Mouse (Mus musculus): ENCODE results near the gene Prss35. TPM values are rescaled to one million over a fixed set of nuclear protein-coding genes. Genes with fewer than 3 reads are reported as not detected.
A peak's percentile ranks its signal among the peaks of the same experiment; 100 is the strongest.

The Prss35 gene
- polyA plus RNA-seq, 1 experiment from 2014 or later, result 11.7 TPM

DNA sequence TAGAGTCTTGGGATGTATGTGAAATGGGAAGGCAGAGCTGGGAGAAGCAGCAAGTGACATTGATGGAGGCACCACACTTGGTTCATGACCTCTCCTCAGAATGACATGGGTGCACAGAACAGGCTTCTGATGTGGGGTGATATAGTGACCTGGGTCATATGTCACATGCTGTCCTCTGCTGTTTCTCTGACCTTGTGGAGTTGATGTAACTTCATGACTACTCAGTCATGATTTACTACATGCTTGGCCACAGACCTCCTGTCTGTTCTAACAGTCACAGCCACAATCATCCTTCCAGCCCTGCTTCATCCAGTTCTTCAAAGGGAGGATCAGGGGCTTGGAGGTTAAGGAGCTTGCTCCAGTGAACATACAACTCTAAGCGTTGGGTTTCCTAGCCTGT lies 5.4 kb upstream of the Prss35 start:
- Histone ChIP-seq H3K9ac (no peak overlapping the region), H3K27me3 (no peaks in the 10 kb centered on the region), H3K4me1 (replicated peaks) (peaks cover 3% of the 10 kb centered on the region), H3K4me3 (no peak overlapping the region), H3K4me2 (no peak overlapping the region), H3K27ac (replicated peaks) (no peak overlapping the region), H3K9me3 (no peaks in the 10 kb centered on the region), H3K36me3 (no peaks in the 10 kb centered on the region)
- 91% methylated on average over 1 of the region's 1 CpGs for WGBS
- ATAC-seq (ENCODE audit: low read depth), result no peak

DNA sequence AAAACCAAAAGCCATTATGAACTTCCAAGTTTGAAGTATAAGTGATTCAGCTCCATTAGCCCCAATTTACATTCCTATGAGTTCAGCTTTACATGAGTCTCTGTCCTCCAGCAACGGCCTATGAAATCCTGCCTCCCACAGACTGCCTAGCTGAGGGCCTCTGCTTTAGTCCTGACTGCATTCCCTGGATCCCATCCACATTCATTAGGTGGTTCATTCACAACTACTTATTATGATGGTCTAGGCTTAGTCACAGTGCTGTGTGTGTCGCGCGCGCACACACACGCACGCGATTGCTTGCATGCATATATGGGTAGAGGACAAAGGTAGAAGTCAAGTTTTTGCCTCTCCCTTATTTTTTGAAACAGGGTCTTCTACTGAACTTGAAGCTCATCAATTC lies 4.6 kb upstream of the Prss35 start:
- Histone ChIP-seq H3K4me1 (replicated peaks) (peaks cover 10% of the 10 kb centered on the region), H3K9me3 (no peaks in the 10 kb centered on the region), H3K36me3 (no peaks in the 10 kb centered on the region), H3K9ac (no peak overlapping the region), H3K27me3 (no peaks in the 10 kb centered on the region), H3K27ac (replicated peaks) (no peak overlapping the region), H3K4me3 (no peak overlapping the region), H3K4me2 (no peak overlapping the region)
- WGBS, result 96% methylated on average over 8 of the region's 8 CpGs
- no peak for ATAC-seq (ENCODE audit: low read depth)

DNA sequence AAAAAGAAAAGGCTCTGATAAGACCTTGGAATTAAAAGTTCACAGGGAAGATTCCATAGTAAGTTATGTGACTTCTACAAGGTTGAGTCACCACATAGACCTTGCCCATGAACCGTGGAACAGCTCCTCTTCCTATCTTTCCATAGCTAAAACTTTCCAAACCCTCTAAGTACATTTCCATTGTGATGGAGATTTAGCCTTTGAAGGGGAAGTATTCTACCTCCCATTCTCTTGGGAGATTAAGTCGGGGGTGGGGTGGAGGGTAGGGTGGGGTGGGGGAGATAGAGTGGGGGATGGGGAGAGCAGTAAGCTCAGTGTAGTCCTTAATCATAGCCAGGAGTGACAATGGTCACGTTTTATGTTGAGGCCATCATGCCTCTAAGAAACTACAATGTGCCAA lies 3.5 kb upstream of the Prss35 start:
- WGBS, result 31% methylated on average over 3 of the region's 3 CpGs
- Histone ChIP-seq H3K4me1 (replicated peaks) (peaks cover 12% of the 10 kb centered on the region), H3K4me2 (no peak overlapping the region), H3K27me3 (no peaks in the 10 kb centered on the region), H3K27ac (replicated peaks) (no peak overlapping the region), H3K9me3 (no peaks in the 10 kb centered on the region), H3K4me3 (no peak overlapping the region), H3K36me3 (no peaks in the 10 kb centered on the region), H3K9ac (no peak overlapping the region)
- no peak for ATAC-seq (ENCODE audit: low read depth)

DNA sequence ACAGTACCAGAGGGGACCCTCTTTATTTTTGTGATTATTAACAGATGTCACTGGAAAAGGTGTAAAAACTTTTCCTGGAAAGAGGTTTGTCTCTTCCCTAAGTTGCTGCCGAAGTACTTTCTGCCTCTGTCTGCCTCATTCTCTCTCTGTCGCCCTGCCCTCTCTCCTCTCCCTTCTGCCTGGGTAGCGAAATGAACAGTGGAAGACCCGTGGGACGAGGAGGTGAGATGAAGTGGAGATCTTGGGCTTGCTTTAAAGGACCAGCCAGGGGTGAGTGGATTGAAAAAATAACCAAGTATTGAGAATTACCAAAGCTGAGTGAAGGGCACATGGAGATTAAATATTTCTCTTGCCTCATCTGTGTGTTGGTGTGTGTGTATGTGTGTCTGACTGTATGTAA lies 592 bp downstream of the Prss35 start:
- H3K27ac ChIP-seq (replicated peaks), result no peak overlapping the region

DNA sequence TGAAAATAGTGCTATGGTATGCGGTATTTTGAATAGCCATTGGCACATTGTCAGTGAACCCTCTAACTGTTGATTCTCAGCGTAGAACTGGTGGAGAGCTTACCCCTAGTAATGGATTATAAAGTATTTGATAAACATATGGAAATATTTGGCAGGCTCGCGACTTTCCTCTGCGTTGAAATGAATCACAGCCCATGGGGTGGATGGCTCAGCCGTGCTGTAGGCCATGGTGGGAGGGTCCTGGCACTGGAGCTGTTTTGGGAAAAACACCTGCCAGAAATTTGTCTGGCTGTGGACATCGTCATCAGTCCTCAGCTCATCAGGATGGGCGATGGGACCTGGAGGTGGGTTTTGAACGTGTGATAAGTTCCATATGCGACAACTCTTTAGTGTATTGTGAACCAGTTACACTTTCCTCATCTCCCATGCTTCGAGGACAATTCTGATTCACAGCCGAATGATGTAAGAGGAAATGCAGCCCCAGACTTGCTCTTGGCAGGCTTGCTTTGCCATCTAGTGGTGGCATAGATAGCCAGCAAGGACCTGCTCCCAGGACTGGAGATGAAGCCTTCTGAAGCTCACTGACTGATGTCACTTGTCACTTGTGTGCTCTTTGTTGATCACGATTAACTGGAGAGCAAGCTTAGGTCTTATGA lies 2.6 kb downstream of the Prss35 start:
- Histone ChIP-seq H3K9ac (no peak overlapping the region), H3K27ac (replicated peaks) (no peak overlapping the region), H3K27me3 (no peaks in the 10 kb centered on the region; the same call in 1 of the 2 replicates), H3K9me3 (no peaks in the 10 kb centered on the region), H3K36me3 (no peaks in the 10 kb centered on the region), H3K4me1 (replicated peaks) (peaks cover 12% of the 10 kb centered on the region), H3K4me2 (peak overlapping the region; percentile 13; the same call in 1 of the 2 replicates), H3K4me3 (no peak overlapping the region)
- peak; percentile 69 for ATAC-seq (ENCODE audit: low read depth)
- WGBS, result 40% methylated on average over 13 of the region's 13 CpGs

More for the DNA sequence above, 592 bp downstream of the Prss35 start:
- Histone ChIP-seq H3K9me3 (no peaks in the 10 kb centered on the region), H3K27me3 (no peaks in the 10 kb centered on the region; the same call in 1 of the 2 replicates), H3K4me3 (peak overlapping the region; percentile 36), H3K4me2 (peak overlapping the region; percentile 66), H3K9ac (0 out of 2 replicates have a peak overlapping the region, but pooled peaks have one; percentile 61), H3K4me1 (replicated peaks) (peaks cover 12% of the 10 kb centered on the region), H3K36me3 (no peaks in the 10 kb centered on the region)
- 39% methylated on average over 5 of the region's 5 CpGs for WGBS
- ATAC-seq (ENCODE audit: low read depth), result no peak

DNA sequence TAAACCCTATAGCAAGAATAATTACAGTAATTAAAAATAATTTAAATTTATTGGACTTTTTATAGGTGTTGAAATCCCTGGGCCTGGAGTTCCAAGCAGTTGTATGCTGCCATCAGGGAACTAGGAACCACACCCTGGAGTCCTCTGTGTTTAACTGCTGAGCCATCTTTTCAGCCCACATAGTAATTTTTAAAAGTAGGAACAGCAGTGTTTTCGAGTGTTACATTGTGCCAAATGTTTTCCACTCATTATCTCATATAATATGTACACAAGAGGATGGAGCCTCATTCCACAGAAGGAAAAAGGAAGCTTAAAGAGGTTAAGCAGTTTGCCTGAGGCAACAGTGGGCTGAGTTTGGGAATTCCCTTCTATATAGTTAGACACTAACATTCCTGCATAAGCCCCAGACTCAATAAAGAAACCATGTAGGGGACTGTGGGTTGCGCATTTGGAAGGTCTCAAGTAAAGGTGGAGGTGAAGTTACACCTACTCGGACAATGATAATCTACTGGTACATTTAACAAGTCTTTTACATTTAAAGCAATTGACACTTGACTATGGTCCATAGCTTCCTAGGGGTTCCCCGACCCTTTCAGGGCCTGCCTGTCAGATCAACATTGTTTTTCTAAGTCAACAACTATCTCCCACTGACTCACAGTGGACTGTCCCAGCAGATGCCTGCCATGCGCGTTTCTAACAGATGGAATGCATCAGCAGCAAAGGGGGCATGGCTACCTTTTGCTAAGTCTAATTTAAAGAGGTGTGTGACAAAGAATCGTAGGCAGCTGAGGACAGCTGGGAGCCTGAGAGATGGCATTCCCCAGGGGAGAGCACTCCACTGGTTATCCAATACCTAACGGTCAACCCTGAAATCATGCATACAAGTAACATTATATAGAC lies 19.3 kb downstream of the Prss35 start:
- Histone ChIP-seq H3K9me3 (no peaks in the 10 kb centered on the region), H3K4me1 (replicated peaks) (no peaks in the 10 kb centered on the region), H3K9ac (no peak overlapping the region), H3K36me3 (peaks cover 8% of the 10 kb centered on the region), H3K27me3 (no peaks in the 10 kb centered on the region), H3K4me3 (no peak overlapping the region), H3K4me2 (no peak overlapping the region), H3K27ac (replicated peaks) (no peak overlapping the region)
- WGBS, result 66% methylated on average over 8 of the region's 8 CpGs
- no peak for ATAC-seq (ENCODE audit: low read depth)

DNA sequence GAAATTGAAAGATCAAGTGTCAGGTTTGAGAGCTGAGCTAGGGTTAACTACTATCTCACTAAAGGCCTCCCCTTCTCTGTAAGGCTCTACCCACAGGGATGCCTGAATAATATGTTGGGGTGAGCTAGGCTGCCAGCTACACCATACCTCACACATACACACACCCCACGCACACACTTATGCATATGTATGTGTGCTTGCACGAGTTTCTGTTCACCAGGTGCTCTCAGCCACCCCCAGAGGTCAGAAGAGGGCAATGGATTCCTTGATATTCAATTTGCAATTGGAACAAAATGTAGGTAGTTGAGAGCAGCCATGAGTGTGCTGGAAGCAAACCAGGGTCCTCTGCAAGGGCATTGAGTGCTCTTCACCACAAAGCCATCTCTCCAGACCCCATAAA lies 20.6 kb downstream of the Prss35 start:
- WGBS, result 52% methylated on average over 2 of the region's 2 CpGs
- no peak overlapping the region for H3K27ac ChIP-seq (replicated peaks)
- no peaks in the 10 kb centered on the region for H3K9me3 ChIP-seq
- ATAC-seq (ENCODE audit: low read depth), result no peak
- no peaks in the 10 kb centered on the region for H3K4me1 ChIP-seq (replicated peaks)
- no peak overlapping the region for H3K4me3 ChIP-seq
- no peak overlapping the region for H3K4me2 ChIP-seq
- H3K9ac ChIP-seq, result no peak overlapping the region
- H3K27me3 ChIP-seq, result no peaks in the 10 kb centered on the region
- peaks cover 15% of the 10 kb centered on the region for H3K36me3 ChIP-seq

DNA sequence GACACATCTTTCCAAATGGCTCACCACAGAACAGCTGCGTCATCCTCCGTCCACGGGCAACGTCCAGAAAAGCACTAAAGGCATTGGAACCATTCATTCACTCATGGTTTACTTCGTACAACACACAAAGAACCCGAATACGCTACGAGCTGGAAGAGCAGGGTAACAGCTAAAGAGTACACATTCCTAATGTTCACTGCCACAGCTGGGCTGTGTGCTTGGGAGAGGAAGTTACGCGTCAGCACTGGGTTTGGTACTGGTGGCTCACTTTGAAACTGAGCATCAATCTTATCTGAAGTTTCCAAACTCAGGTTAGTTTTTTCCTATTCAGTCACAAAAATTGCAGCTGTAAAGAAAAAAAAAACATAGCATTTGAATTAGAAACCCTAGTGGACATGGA lies 23.5 kb downstream of the Prss35 start:
- no peaks in the 10 kb centered on the region for H3K27me3 ChIP-seq
- H3K4me2 ChIP-seq, result no peak overlapping the region
- H3K9me3 ChIP-seq, result no peaks in the 10 kb centered on the region
- peaks cover 33% of the 10 kb centered on the region for H3K36me3 ChIP-seq
- H3K4me1 ChIP-seq (replicated peaks), result no peaks in the 10 kb centered on the region
- no peak overlapping the region for H3K9ac ChIP-seq
- H3K27ac ChIP-seq (replicated peaks), result no peak overlapping the region
- H3K4me3 ChIP-seq, result no peak overlapping the region
- 80% methylated on average over 10 of the region's 10 CpGs for WGBS
- ATAC-seq (ENCODE audit: low read depth), result no peak

DNA sequence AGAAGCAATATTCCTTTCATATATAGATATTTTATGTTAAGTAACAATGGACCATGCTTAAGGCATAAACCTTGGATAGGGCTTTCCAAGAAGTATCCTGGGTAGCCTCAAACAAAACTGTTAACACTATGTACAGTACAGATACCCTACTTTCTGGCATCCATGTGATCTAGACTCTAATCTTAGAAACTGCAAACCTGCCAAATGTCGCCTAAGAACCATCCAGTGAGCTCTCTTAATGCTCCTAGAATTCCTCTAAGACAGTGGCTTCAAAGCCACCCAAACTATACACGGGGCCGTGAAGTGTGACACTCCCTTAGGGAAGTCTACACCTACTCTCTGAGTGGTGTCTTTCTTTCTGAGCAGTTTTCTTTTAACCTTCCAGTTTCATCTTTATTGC lies 29.4 kb downstream of the Prss35 start:
- 83% methylated on average over 3 of the region's 3 CpGs for WGBS
- Histone ChIP-seq H3K4me1 (replicated peaks) (no peaks in the 10 kb centered on the region), H3K36me3 (peaks cover 66% of the 10 kb centered on the region), H3K4me2 (no peak overlapping the region), H3K9ac (no peak overlapping the region), H3K9me3 (no peaks in the 10 kb centered on the region), H3K4me3 (no peak overlapping the region), H3K27ac (replicated peaks) (no peak overlapping the region), H3K27me3 (no peaks in the 10 kb centered on the region)
- ATAC-seq (ENCODE audit: low read depth), result no peak

DNA sequence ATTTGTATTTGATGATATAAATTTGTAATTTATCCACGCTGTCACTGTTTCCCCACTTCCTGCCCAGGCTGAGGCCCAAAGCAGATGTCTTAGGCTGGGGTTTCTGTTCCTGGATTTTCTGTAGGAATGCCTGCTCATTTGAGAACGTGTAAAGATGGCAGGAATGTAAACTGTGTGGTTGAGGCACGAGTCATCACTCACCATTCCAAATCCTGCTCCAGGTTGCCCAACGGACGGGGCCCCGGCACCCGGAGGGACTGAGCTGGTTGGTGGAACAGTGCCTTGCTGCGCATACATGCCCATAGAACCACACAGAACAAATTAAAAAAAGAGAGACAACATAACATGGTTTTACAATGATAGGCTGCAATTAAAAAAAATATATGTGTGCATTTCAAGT lies 30.5 kb downstream of the Prss35 start:
- Histone ChIP-seq H3K9me3 (no peaks in the 10 kb centered on the region), H3K4me1 (replicated peaks) (no peaks in the 10 kb centered on the region), H3K9ac (no peak overlapping the region), H3K4me2 (no peak overlapping the region), H3K27ac (replicated peaks) (no peak overlapping the region), H3K4me3 (no peak overlapping the region), H3K36me3 (peaks cover 70% of the 10 kb centered on the region), H3K27me3 (no peaks in the 10 kb centered on the region)
- ATAC-seq (ENCODE audit: low read depth), result no peak
- 86% methylated on average over 8 of the region's 8 CpGs for WGBS

DNA sequence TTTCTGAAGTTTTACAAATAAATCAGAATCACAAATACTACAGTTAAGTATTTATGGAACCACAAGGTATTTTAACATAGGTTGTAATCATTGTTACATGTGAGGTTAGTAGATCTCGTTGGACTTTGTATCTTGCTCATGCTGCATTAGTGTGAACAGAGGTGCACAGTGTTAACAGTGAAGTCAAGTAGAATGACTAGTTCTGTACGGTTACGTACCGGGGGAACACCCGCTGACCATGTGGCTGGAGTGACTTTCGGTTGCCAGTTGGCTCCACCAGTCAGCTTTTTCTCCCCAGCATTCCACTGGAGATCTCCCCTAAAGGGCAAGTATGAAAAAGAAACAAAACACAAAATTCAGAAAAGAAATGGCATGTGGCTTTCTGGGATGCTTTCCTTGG lies 31.9 kb downstream of the Prss35 start:
- 95% methylated on average over 6 of the region's 6 CpGs for WGBS
- Histone ChIP-seq H3K9me3 (no peaks in the 10 kb centered on the region), H3K27me3 (no peaks in the 10 kb centered on the region), H3K9ac (no peak overlapping the region), H3K4me2 (no peak overlapping the region), H3K27ac (replicated peaks) (no peak overlapping the region), H3K4me3 (no peak overlapping the region), H3K4me1 (replicated peaks) (no peaks in the 10 kb centered on the region), H3K36me3 (peaks cover 76% of the 10 kb centered on the region)
- no peak for ATAC-seq (ENCODE audit: low read depth)

DNA sequence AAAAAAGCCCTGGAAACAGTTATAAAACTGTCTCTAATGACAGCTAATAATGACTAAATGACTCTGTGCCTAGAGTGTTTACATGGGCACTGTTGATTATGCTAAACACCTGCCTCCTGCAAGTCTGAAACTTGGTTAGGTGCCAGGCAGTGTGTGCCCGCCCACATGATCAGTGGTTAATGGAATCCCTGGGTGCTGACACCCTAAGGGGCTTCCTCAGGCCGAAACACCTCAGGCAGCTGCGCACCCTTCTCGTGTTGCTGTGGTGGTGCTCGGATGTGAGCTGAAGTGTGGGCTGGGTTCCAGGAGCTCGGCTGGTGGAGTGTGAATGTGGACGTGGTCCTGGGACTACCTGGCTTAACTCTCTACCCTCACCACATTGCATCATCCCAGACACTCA lies 33.9 kb downstream of the Prss35 start:
- H3K4me1 ChIP-seq (replicated peaks), result no peaks in the 10 kb centered on the region
- H3K9ac ChIP-seq, result no peak overlapping the region
- H3K36me3 ChIP-seq, result peaks cover 71% of the 10 kb centered on the region
- no peak overlapping the region for H3K27ac ChIP-seq (replicated peaks)
- no peaks in the 10 kb centered on the region for H3K9me3 ChIP-seq
- no peaks in the 10 kb centered on the region for H3K27me3 ChIP-seq
- peak; percentile 65 for ATAC-seq (ENCODE audit: low read depth)
- no peak overlapping the region for H3K4me3 ChIP-seq
- no peak overlapping the region for H3K4me2 ChIP-seq
- 42% methylated on average over 7 of the region's 7 CpGs for WGBS

All from neural tube, embryonic 13.5 days (tissue).